Mouse (Mus musculus) myocyte (in vitro differentiated cells): Measurements from ENCODE around the gene Stoml1. TPM values are rescaled to one million over a fixed set of nuclear protein-coding genes. Genes with fewer than 3 reads are reported as not detected.
A peak's percentile ranks its signal among the peaks of the same experiment; 100 is the strongest.

Source experiments
- H3K27me3 ChIP-seq: one replicate; pipeline ENCODE4 v1.6.1; 2011; ENCODE audit not compliant: control insufficient read depth, insufficient read depth, insufficient read length
- H3K36me3 ChIP-seq: one replicate; pipeline ENCODE4 v1.6.1; 2011; ENCODE audit not compliant: control insufficient read depth, insufficient read depth
- H3K4me2 ChIP-seq: one replicate; pipeline ENCODE4 v1.6.1; 2011; ENCODE audit warnings: low read depth, control low read depth
- H3K4me3 ChIP-seq: one replicate; pipeline ENCODE4 v1.5.1; 2011; ENCODE audit warnings: mild to moderate bottlenecking, control low read depth, moderate library complexity
- H3K79me2 ChIP-seq: one replicate; pipeline ENCODE4 v1.6.1; 2011; ENCODE audit not compliant: control insufficient read depth, insufficient read depth
- H3ac ChIP-seq: one replicate; pipeline ENCODE4 v1.6.1; 2011; ENCODE audit not compliant: control insufficient read depth, insufficient read length
- CEBPB ChIP-seq: IDR thresholded peaks from 2 replicates; pipeline ENCODE4 v1.6.1; 2011; ENCODE audit warnings: mild to moderate bottlenecking, moderate library complexity; ENCODE audit not compliant: poor library complexity, insufficient read depth, severe bottlenecking
- E2F4 ChIP-seq: IDR thresholded peaks from one replicate; pipeline ENCODE4 v1.6.1; 2011; ENCODE audit warnings: mild to moderate bottlenecking, control low read depth, moderate library complexity; ENCODE audit not compliant: insufficient read depth
- MAX ChIP-seq: IDR thresholded peaks from one replicate; pipeline ENCODE4 v1.6.1; 2011; ENCODE audit warnings: low read depth, mild to moderate bottlenecking, control low read depth
- MYOD1 ChIP-seq, 3 experiments: IDR thresholded peaks; one replicate each; pipeline ENCODE4 v1.6.1; 2011; ENCODE audit warnings: control low read depth in 2 of 3, low read depth in 2 of 3, mild to moderate bottlenecking in 2 of 3, moderate library complexity in 1 of 3; ENCODE audit not compliant: insufficient read length in 2 of 3, control insufficient read depth in 1 of 3
- MYOG ChIP-seq, 3 experiments: IDR thresholded peaks; one replicate each; pipeline ENCODE4 v1.6.1; 2011; ENCODE audit warnings: control low read depth in 2 of 3, low read depth in 2 of 3, mild to moderate bottlenecking in 2 of 3; ENCODE audit not compliant: insufficient read length in 2 of 3, control insufficient read depth in 1 of 3, insufficient read depth in 1 of 3
- POLR2A ChIP-seq: IDR thresholded peaks from one replicate; pipeline ENCODE4 v1.6.1; 2011; ENCODE audit warnings: low read depth, mild to moderate bottlenecking, control low read depth, moderate library complexity; ENCODE audit not compliant: insufficient read length
- POLR2AphosphoS2 ChIP-seq: IDR thresholded peaks from one replicate; pipeline ENCODE4 v1.6.1; 2011; ENCODE audit warnings: low read depth, control low read depth; ENCODE audit not compliant: insufficient read length
- REST ChIP-seq: IDR thresholded peaks from one replicate; pipeline ENCODE4 v1.6.1; 2011; ENCODE audit warnings: mild to moderate bottlenecking, control low read depth, moderate library complexity; ENCODE audit not compliant: insufficient read depth, insufficient read length
- SRF ChIP-seq: IDR thresholded peaks from one replicate; pipeline ENCODE4 v1.6.1; 2011; ENCODE audit warnings: low read depth; ENCODE audit not compliant: control insufficient read depth, insufficient read length
- TCF12 ChIP-seq: IDR thresholded peaks from one replicate; pipeline ENCODE4 v1.6.1; 2011; ENCODE audit warnings: mild to moderate bottlenecking, control low read depth; ENCODE audit not compliant: poor library complexity, insufficient read depth, severe bottlenecking
- TCF3 ChIP-seq: IDR thresholded peaks from one replicate; pipeline ENCODE4 v1.6.1; 2011; ENCODE audit warnings: low read depth, control low read depth; ENCODE audit not compliant: insufficient read length
- USF1 ChIP-seq: IDR thresholded peaks from one replicate; pipeline ENCODE4 v1.6.1; 2011; ENCODE audit warnings: low read depth, mild to moderate bottlenecking, control low read depth, moderate library complexity
- polyA plus RNA-seq: library from polyadenylated mRNA; unstranded; fragments of >200 nt; fragmentation: generic; extraction: Trizol; gene quantifications from one replicate; pipeline ENCODE4 v1.2.1, GENCODE M21; 2012; ENCODE audit warnings: missing spikeins

The Stoml1 gene
- polyA plus RNA-seq, 1 experiment = 37.9 TPM

GRCm38 (mm10) chr9:58209462-58210303 is 43.3 kb upstream of the Stoml1 start:
- no peaks in the 10 kb centered on the region for H3K36me3 ChIP-seq
- no peaks in the 10 kb centered on the region for H3K27me3 ChIP-seq
- TF ChIP-seq MYOD1 (IDR thresholded peaks at IDR 0.05; ENCODE audit: control insufficient read depth in 1 of 3, insufficient read length in 2 of 3, low read depth in 2 of 3) = no peak
- no peak for TF ChIP-seq MAX
- TF ChIP-seq POLR2AphosphoS2 = no peak
- no peak for TF ChIP-seq E2F4
- no peak for TF ChIP-seq REST
- TF ChIP-seq CEBPB = no peak
- TF ChIP-seq TCF3 = no peak
- TF ChIP-seq SRF = no peak
- no peak for TF ChIP-seq TCF12
- TF ChIP-seq POLR2A = no peak
- no peak for TF ChIP-seq USF1
- no peak for TF ChIP-seq MYOG (IDR thresholded peaks at IDR 0.05; ENCODE audit: control insufficient read depth in 1 of 3, insufficient read depth in 1 of 3, insufficient read length in 2 of 3, low read depth in 2 of 3)
- no peaks in the 10 kb centered on the region for H3K79me2 ChIP-seq
- no peak overlapping the region for H3ac ChIP-seq
- H3K4me2 ChIP-seq = no peak overlapping the region
- no peak overlapping the region for H3K4me3 ChIP-seq

- no peak overlapping the region for H3K4me3 ChIP-seq
- TF ChIP-seq USF1 (no peak), MYOG (IDR thresholded peaks at IDR 0.05; ENCODE audit: control insufficient read depth in 1 of 3, insufficient read depth in 1 of 3, insufficient read length in 2 of 3, low read depth in 2 of 3) (no peak), POLR2A (no peak)
- H3ac ChIP-seq = no peak overlapping the region
- no peaks in the 10 kb centered on the region for H3K36me3 ChIP-seq
- no peak overlapping the region for H3K4me2 ChIP-seq
- no peaks in the 10 kb centered on the region for H3K79me2 ChIP-seq
- H3K27me3 ChIP-seq = no peaks in the 10 kb centered on the region
These were observed 42.7 kb upstream of the Stoml1 start for GRCm38 (mm10) chr9:58210304-58210627.

DNA sequence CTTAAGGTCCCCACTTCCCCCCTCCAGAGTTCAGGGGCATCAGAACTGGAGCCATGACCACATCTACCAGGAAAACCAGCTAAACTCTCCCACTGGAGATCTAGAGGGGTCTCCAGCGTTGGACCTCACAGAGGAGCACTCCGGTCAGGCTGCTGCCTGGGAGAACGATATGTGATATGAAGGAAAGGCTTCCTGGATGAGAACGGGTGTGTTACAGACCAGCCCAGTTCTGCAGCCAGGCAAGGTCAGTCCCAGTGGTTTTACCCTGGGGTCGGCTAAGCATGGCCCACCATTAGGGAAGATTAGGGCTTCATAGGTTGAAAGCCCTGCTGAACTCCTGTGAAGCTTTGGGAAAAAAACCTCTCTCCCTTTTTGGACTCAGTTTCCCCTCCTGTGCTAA is 39.6 kb upstream of the Stoml1 start:
- Histone ChIP-seq H3K27me3 (no peaks in the 10 kb centered on the region), H3K36me3 (no peaks in the 10 kb centered on the region), H3K4me3 (no peak overlapping the region), H3ac (no peak overlapping the region), H3K4me2 (peak overlapping the region; percentile 12), H3K79me2 (no peaks in the 10 kb centered on the region)
- TF ChIP-seq SRF (no peak), POLR2A (no peak), POLR2AphosphoS2 (no peak), REST (no peak), MAX (no peak)

DNA sequence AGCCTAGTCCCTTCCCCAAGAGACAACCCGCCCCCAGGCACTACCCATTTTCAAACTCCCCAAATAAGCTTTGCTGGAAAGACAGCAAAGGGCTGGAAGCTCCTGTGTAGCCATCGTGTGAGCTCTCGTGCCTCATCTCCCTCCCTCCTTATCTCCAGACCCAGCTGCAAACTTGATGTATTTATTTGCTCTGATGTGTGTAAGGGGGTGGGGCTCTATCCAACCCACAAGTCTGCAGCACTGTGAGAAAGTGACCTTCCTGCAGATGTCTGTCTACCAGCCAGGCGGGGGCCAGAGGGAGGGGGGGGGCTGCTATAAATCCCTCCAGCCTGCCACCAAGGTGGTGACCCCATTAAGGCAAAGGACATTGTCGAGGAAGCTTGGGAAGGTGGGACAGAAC is 39.1 kb upstream of the Stoml1 start:
- H3ac ChIP-seq = no peak overlapping the region
- no peak overlapping the region for H3K4me3 ChIP-seq
- H3K79me2 ChIP-seq = no peaks in the 10 kb centered on the region
- TF ChIP-seq TCF3 (no peak), USF1 (no peak), POLR2A (no peak), REST (no peak), MAX (no peak), MYOD1 (IDR thresholded peaks at IDR 0.05; ENCODE audit: control insufficient read depth in 1 of 3, insufficient read length in 2 of 3, low read depth in 2 of 3) (no peak), TCF12 (no peak), MYOG (IDR thresholded peaks at IDR 0.05; ENCODE audit: control insufficient read depth in 1 of 3, insufficient read depth in 1 of 3, insufficient read length in 2 of 3, low read depth in 2 of 3) (no peak), POLR2AphosphoS2 (no peak), CEBPB (no peak), SRF (no peak), E2F4 (no peak)
- no peaks in the 10 kb centered on the region for H3K36me3 ChIP-seq
- peak overlapping the region; percentile 31 for H3K4me2 ChIP-seq
- no peaks in the 10 kb centered on the region for H3K27me3 ChIP-seq

- Histone ChIP-seq H3K4me3 (no peak overlapping the region), H3K79me2 (no peaks in the 10 kb centered on the region), H3K27me3 (no peaks in the 10 kb centered on the region), H3ac (no peak overlapping the region), H3K36me3 (no peaks in the 10 kb centered on the region), H3K4me2 (peak overlapping the region; percentile 31)
- TF ChIP-seq TCF3 (no peak), CEBPB (peak; percentile 61; the same call in 1 of the 2 replicates)
These were observed 38.3 kb upstream of the Stoml1 start for GRCm38 (mm10) chr9:58214519-58215180.
